Mouse (Mus musculus) limb, embryonic 14.5 days (tissue): ENCODE results near the gene Gm8947. TPM values are rescaled to one million over a fixed set of nuclear protein-coding genes. Genes with fewer than 3 reads are reported as not detected.

Experiments used
- ATAC-seq: fragments of 200-750 bp; cut with Nextera tagmentation; 2 replicates; pipeline ENCODE4 v1.8.0; 2017; ENCODE audit warnings: low read depth, moderate number of reproducible peaks, moderate TSS enrichment; ENCODE audit not compliant: low FRiP score
- DNase-seq: peaks from one replicate; pipeline ENCODE4 v3.0.0-alpha.2; 2015; ENCODE audit warnings: low spot score
- H3K27ac ChIP-seq: fragments of 300-500 bp; sonication (generic); replicated peaks from 2 replicates; pipeline ENCODE4 v1.5.1; 2014; ENCODE audit warnings: low read depth, mild to moderate bottlenecking, low read length, moderate library complexity, mixed read lengths
- H3K27me3 ChIP-seq: fragments of 300-500 bp; sonication (generic); 2 replicates; pipeline ENCODE4 v1.6.1; 2014; ENCODE audit warnings: low read length, mixed read lengths; ENCODE audit not compliant: control insufficient read depth, insufficient read depth
- H3K36me3 ChIP-seq: fragments of 300-500 bp; sonication (generic); 2 replicates; pipeline ENCODE4 v1.6.1; 2014; ENCODE audit warnings: mild to moderate bottlenecking, low read length, moderate library complexity, mixed read lengths; ENCODE audit not compliant: control insufficient read depth, insufficient read depth
- H3K4me1 ChIP-seq: fragments of 300-500 bp; sonication (generic); 2 replicates; pipeline ENCODE4 v1.6.1; 2014; ENCODE audit warnings: antibody characterized with exemption, low read length, mixed read lengths; ENCODE audit not compliant: control insufficient read depth, insufficient read depth
- H3K4me2 ChIP-seq: fragments of 300-500 bp; sonication (generic); replicated peaks from 2 replicates; pipeline ENCODE4 v1.6.1; 2014; ENCODE audit warnings: low read depth, mild to moderate bottlenecking, low read length, moderate library complexity; ENCODE audit not compliant: severe bottlenecking
- H3K4me3 ChIP-seq: fragments of 300-500 bp; sonication (generic); replicated peaks from 2 replicates; pipeline ENCODE4 v1.5.1; 2014; ENCODE audit warnings: low read length
- H3K9ac ChIP-seq: fragments of 300-500 bp; sonication (generic); 2 replicates; pipeline ENCODE4 v1.6.1; 2014; ENCODE audit warnings: mild to moderate bottlenecking, low read depth, low read length, moderate library complexity; ENCODE audit not compliant: severe bottlenecking
- H3K9me3 ChIP-seq: fragments of 300-500 bp; sonication (generic); 2 replicates; pipeline ENCODE4 v1.6.1; 2016; ENCODE audit warnings: low read length; ENCODE audit not compliant: control insufficient read depth
- POLR2A ChIP-seq: fragments of 200-500 bp; IDR thresholded peaks from 2 replicates; pipeline ENCODE4 v1.8.0; 2012; ENCODE audit warnings: inconsistent platforms, mild to moderate bottlenecking, moderate library complexity, borderline replicate concordance; ENCODE audit not compliant: insufficient read depth, insufficient read length; ENCODE audit errors: extremely low read depth
- WGBS: fragments of 180-500 bp; shearing (Covaris S2); extraction: QIAGEN DNeasy Blood & Tissue Kit; methylation state at CpG from one replicate; pipeline ENCODE4 v1.1.7; 2014; 5-methylcytosine and 5-hydroxymethylcytosine counted together
- polyA plus RNA-seq, 2 experiments: library from polyadenylated mRNA; depleted of rRNA in 1 of 2; stranded (reverse) in 1 of 2; unstranded in 1 of 2; fragments of >200 nt; fragmentation: Nextera tagmentation in 1 of 2; extraction: Ambion mirVana in 1 of 2; gene quantifications; 2 replicates each; pipeline versions ENCODE4 v1.2.1 to v1.2.3; 2012 to 2014

Gm8947 gene
- polyA plus RNA-seq, 2 experiments, result 0.06 TPM; not detected in 1

GRCm38 (mm10) chr1:151158857-151159510 lies 33.2 kb upstream of the Gm8947 start:
- TF ChIP-seq POLR2A, result no peak
- no peak overlapping the region for H3K27ac ChIP-seq

GRCm38 (mm10) chr1:151166031-151166430 lies 26.1 kb upstream of the Gm8947 start:
- no peak for TF ChIP-seq POLR2A
- H3K27ac ChIP-seq, result no peak overlapping the region

More at GRCm38 (mm10) chr1:151158857-151159510, 33.2 kb upstream of the Gm8947 start:
- Histone ChIP-seq H3K27me3 (no peaks in the 10 kb centered on the region), H3K36me3 (no peaks in the 10 kb centered on the region), H3K4me3 (no peak overlapping the region), H3K4me2 (no peak overlapping the region), H3K9me3 (no peaks in the 10 kb centered on the region), H3K9ac (no peak overlapping the region), H3K4me1 (no peaks in the 10 kb centered on the region)
- DNase-seq, result no peak
- ATAC-seq, result no peak
- WGBS, result 87% methylated on average over 2 of the region's 2 CpGs

GRCm38 (mm10) chr1:151167297-151168047 lies 24.7 kb upstream of the Gm8947 start:
- no peaks in the 10 kb centered on the region for H3K27me3 ChIP-seq
- H3K27ac ChIP-seq, result no peak overlapping the region
- no peak overlapping the region for H3K4me2 ChIP-seq
- TF ChIP-seq POLR2A, result no peak
- WGBS, result 30% methylated on average over 12 of the region's 12 CpGs
- H3K9me3 ChIP-seq, result no peaks in the 10 kb centered on the region
- no peak overlapping the region for H3K4me3 ChIP-seq
- ATAC-seq, result no peak
- no peak for DNase-seq
- peaks cover 8% of the 10 kb centered on the region for H3K4me1 ChIP-seq
- H3K9ac ChIP-seq, result no peak overlapping the region
- no peaks in the 10 kb centered on the region for H3K36me3 ChIP-seq

More at GRCm38 (mm10) chr1:151166031-151166430, 26.1 kb upstream of the Gm8947 start:
- Histone ChIP-seq H3K9me3 (no peaks in the 10 kb centered on the region), H3K4me3 (no peak overlapping the region), H3K4me1 (peaks cover 8% of the 10 kb centered on the region), H3K27me3 (no peaks in the 10 kb centered on the region), H3K4me2 (no peak overlapping the region), H3K9ac (no peak overlapping the region), H3K36me3 (no peaks in the 10 kb centered on the region)
- WGBS, result 33% methylated on average over 8 of the region's 8 CpGs
- DNase-seq (no peak), ATAC-seq (no peak)

DNA sequence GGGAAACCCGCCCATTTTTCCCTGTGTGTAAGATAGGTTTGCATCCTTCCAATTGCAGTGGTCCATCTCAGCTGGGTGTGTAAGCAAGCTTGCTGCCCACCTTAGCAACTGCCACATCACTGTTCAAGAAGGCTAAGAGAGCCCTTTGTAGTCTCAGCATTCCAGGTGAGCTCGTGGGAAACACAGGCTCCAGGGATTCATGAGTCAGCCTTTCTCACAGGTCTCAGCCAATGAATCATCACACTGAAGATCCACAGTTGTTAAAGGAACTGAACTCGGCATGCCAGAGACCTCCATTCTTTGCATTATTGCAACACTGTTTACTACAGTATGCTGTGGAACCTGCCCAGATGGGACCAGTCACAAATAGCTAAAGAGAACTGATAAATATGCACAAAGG lies 23.5 kb upstream of the Gm8947 start:
- peaks cover 8% of the 10 kb centered on the region for H3K4me1 ChIP-seq
- TF ChIP-seq POLR2A, result no peak
- H3K9ac ChIP-seq, result no peak overlapping the region
- no peak for ATAC-seq
- H3K27ac ChIP-seq, result no peak overlapping the region
- no peak for DNase-seq
- H3K9me3 ChIP-seq, result no peaks in the 10 kb centered on the region
- no peaks in the 10 kb centered on the region for H3K36me3 ChIP-seq
- no peak overlapping the region for H3K4me3 ChIP-seq
- 70% methylated on average over 3 of the region's 3 CpGs for WGBS
- no peak overlapping the region for H3K4me2 ChIP-seq
- no peaks in the 10 kb centered on the region for H3K27me3 ChIP-seq

DNA sequence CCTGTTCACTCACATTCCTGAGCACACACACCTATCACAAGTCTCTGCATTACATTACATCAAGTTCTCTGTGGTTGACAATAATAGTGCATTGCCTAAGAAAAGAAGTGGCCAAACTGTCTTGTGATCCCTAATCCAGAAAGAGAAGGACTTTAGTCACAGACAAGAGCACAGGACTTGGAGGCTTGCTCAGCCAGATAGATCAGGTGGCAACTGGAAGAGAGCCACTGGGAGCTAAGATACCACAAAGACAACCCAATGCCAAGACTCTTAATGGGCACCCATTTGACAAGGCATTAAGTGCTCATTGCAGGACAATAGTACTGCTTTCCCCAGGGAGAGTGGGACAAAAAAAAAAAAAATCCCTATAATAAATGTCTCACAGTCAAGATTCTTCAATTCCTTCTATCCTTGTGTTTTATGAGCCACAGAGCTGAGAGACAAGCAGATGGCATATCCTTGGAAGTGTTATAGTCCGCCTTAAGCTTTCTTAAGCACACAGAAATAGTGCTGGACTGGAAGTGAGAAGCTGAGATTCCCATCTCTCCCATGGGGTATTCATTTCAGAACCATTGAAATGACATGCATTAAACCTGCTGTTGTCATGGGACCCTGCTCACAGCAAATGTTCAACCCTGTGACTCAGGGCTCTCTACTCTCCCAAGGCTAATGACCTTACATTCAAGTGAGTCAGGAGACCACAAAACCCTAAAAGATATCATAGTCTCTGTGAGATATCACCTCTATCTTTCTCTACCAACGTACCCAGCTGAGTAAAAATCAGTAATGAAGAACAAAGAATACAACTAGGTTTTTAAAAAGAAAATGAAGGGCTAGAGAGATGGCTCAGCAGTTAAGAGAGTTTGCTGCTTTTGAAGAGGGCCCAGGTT lies 20.4 kb upstream of the Gm8947 start:
- Histone ChIP-seq H3K4me3 (no peak overlapping the region), H3K4me2 (no peak overlapping the region), H3K36me3 (no peaks in the 10 kb centered on the region), H3K27ac (no peak overlapping the region), H3K9me3 (no peaks in the 10 kb centered on the region), H3K4me1 (peaks cover 8% of the 10 kb centered on the region), H3K9ac (no peak overlapping the region), H3K27me3 (no peaks in the 10 kb centered on the region)
- TF ChIP-seq POLR2A, result no peak
- ATAC-seq (no peak), DNase-seq (no peak)
- WGBS, result 85% methylated on average over 2 of the region's 2 CpGs
